Mouse (Mus musculus): Measurements from ENCODE around the gene Hsp90aa1.
"Not testable (repeated sequence)": the region's sequence is repeated elsewhere in the genome, so short reads cannot be mapped to it uniquely, and the experiment has no call there.

- TF ChIP-seq CTCF (IDR thresholded peaks at IDR 0.05; ENCODE audit: extremely low read depth, insufficient read depth, insufficient read length, insufficient replicate concordance); POLR2A (IDR thresholded peaks at IDR 0.05; ENCODE audit: low read depth, low read length): not testable (repeated sequence)
These were observed 1.2 kb downstream of the Hsp90aa1 start for GRCm38 (mm10) chr12:110701363-110701762.

All from spleen, adult 2 months (tissue).